Mouse (Mus musculus): ENCODE measurements around the gene Ccer2. TPM values are rescaled to one million over a fixed set of nuclear protein-coding genes. Genes with fewer than 3 reads are reported as not detected.
A peak's percentile ranks its signal among the peaks of the same experiment; 100 is the strongest.

Gene Ccer2
- polyA plus RNA-seq, 1 experiment from 2014 or later: not detected

DNA sequence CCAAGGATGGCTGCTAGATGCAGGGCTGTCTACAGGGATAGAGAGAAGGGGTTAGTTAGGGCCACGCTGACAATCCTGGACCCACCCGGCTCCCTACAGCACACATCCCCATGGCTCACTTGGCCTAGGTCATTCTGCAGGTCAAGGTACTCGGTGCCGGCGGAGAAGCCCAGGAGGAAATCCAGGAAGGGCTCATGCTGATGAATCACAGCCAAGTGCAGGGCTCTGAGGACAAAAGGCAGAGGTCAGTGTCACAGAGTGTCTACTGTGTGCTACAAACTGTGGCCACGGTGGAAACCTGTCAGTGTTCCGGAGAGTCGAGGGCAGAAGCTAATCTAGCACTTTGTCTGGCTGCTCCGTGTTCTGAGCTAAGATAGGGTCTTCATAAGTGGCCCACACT, 5.9 kb downstream of the Ccer2 start:
- Histone ChIP-seq H3K9me3 (replicated peaks) (no peaks in the 10 kb centered on the region), H3K4me1 (peaks cover 13% of the 10 kb centered on the region), H3K4me2 (no peak overlapping the region), H3K27me3 (peaks cover 2% of the 10 kb centered on the region; the same call in 1 of the 2 replicates), H3K9ac (no peak overlapping the region), H3K27ac (no peak overlapping the region), H3K36me3 (peaks cover 44% of the 10 kb centered on the region), H3K4me3 (replicated peaks) (no peak overlapping the region)
- 82% methylated on average over 9 of the region's 9 CpGs for WGBS
- ATAC-seq (replicated peaks; ENCODE audit: low FRiP score): no peak

DNA sequence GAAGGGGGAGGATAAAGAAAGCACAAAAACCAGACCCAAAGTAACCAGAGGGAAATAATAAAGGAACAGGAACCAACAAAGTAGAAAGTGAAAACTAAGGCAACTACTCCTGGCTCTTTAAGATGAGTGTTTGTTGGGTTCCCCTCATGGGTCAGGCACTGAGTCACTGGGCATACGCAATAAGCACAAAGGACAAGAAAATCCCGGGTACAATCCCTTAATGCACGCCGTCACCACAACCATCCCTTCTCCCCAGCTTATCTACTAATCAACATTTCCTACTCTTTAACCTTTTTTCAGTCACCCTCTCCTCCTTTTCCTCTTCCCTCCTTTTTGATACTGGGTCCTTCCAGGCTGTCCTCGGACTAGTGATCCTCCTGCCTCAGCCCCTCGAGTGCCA, 9.2 kb downstream of the Ccer2 start:
- Histone ChIP-seq H3K9me3 (replicated peaks) (no peaks in the 10 kb centered on the region), H3K4me2 (peak overlapping the region; percentile 69), H3K4me3 (replicated peaks) (peak overlapping the region; percentile 84), H3K9ac (no peak overlapping the region), H3K27me3 (no peaks in the 10 kb centered on the region), H3K36me3 (peaks cover 22% of the 10 kb centered on the region), H3K27ac (no peak overlapping the region), H3K4me1 (peaks cover 25% of the 10 kb centered on the region)
- no peak for ATAC-seq (replicated peaks; ENCODE audit: low FRiP score)
- 89% methylated on average over 6 of the region's 6 CpGs for WGBS

DNA sequence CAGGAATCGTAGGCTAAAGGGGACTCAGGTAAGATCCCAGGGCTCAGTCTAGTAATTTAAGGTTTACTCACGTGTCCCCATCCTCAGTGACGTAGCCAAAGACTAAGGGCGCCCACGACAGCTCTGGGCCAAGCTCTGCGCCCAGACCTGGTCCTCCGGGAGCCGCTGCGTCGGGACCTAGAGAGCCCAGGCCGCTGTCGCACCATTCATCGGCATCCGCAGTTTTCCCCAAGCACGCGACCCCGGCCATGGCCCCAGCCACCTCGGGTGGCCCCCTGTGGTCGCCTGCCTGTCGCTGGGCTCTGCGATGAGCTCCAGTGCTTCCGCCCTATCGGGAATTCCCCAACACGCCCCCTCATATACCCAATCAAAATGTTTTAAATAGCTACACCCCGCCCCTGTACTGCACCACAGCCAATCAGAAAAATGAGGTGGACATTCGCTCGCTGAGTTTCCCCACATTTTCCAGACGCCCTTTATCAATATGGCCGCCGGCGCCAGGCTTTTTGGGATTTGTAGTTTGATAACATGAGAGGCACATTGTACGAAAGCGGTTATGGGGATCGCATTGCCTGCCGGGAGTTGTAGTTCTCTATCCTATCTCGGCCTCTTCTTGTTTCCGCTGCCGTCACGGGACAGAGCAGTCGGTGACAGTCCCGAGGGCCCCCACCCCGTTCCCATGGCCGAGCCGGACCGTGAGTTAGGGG, 10.4 kb downstream of the Ccer2 start, which contains the start of gene Sirt2:
Gene Sirt2, plus strand, starts transcription at position 563 of the 707 bp plus-strand sequence.
- peak within 1 kb of the TSS; percentile 69 for H3K9ac ChIP-seq
- H3K4me3 ChIP-seq (replicated peaks): peak within 1 kb of the TSS; percentile 84
- no peaks in the 10 kb centered on the region for H3K27me3 ChIP-seq
- ATAC-seq (replicated peaks; ENCODE audit: low FRiP score): peak; percentile 98
- under 1% methylated on average over 45 of the region's 45 CpGs for WGBS
- H3K4me1 ChIP-seq: peaks cover 25% of the 10 kb centered on the region
- peaks cover 11% of the 10 kb centered on the region for H3K36me3 ChIP-seq
- peak within 1 kb of the TSS; percentile 69 for H3K4me2 ChIP-seq
- no peaks in the 10 kb centered on the region for H3K9me3 ChIP-seq (replicated peaks)
- 0 out of 2 replicates have a peak within 1 kb of the TSS, but pooled peaks have one; percentile 29 for H3K27ac ChIP-seq

DNA sequence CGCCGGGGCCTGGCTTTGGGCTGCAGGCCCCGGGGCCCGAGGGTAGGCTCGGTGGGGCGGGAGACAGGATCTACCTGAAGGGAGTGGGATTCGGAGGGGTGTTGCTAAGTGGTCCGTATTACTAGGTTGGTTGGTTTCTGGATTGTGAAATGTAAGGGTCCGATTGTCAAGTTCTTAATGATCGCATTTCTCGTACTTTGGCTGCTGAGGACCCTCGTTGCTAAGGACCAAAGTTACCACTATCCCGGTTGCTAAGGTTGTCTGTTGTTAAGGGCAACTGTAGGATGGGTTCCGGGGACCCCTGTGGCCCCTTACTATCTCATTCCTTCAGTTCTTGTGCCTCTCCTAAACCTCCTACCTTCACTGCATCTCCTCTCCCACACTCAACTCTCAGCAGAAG, 10.9 kb downstream of the Ccer2 start:
- ATAC-seq (replicated peaks; ENCODE audit: low FRiP score): no peak

DNA sequence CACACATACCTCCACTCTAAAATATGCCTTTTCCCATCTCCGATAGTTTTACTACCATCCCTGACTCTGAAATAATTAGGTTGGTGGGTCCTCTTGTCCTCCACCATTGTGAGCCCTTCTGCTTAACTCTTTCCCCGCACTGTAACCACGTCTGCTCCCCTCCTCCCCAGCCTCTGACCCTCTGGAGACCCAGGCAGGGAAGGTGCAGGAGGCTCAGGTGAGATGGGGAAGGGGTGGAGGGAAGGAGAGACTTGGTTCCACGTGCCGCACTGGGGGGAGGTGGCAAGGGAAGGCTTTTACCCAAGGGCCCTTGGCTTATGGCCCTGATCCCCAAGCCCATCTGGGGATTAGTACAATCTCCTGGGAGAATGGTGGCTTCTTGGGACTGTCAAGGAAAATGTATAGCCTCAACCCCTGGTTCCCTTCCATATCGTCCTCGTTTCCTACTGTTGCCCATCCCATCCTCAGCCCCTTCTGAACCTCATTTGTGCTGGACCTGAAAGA, 11.5 kb downstream of the Ccer2 start, which contains the start of gene Nfkbib:
Gene Nfkbib, minus strand, starts transcription at position 51 of the 504 bp plus-strand sequence.
- Histone ChIP-seq H3K4me3 (replicated peaks) (peak within 1 kb of the TSS; percentile 84), H3K9ac (peak within 1 kb of the TSS; percentile 69), H3K4me2 (peak within 1 kb of the TSS; percentile 69), H3K4me1 (peaks cover 25% of the 10 kb centered on the region), H3K36me3 (peaks cover under 1% of the 10 kb centered on the region; the same call in 1 of the 2 replicates), H3K9me3 (replicated peaks) (no peaks in the 10 kb centered on the region), H3K27ac (0 out of 2 replicates have a peak within 1 kb of the TSS, but pooled peaks have one; percentile 3), H3K27me3 (no peaks in the 10 kb centered on the region)
- no peak for ATAC-seq (replicated peaks; ENCODE audit: low FRiP score)
- WGBS: 67% methylated on average over 7 of the region's 7 CpGs

More for the DNA sequence above, 10.9 kb downstream of the Ccer2 start:
- 6% methylated on average over 14 of the region's 14 CpGs for WGBS
- Histone ChIP-seq H3K36me3 (peaks cover 5% of the 10 kb centered on the region), H3K9ac (peak overlapping the region; percentile 69), H3K4me1 (peaks cover 25% of the 10 kb centered on the region), H3K4me3 (replicated peaks) (peak overlapping the region; percentile 84), H3K9me3 (replicated peaks) (no peaks in the 10 kb centered on the region), H3K4me2 (peak overlapping the region; percentile 64), H3K27ac (0 out of 2 replicates have a peak overlapping the region, but pooled peaks have one; percentile 3), H3K27me3 (no peaks in the 10 kb centered on the region)

DNA sequence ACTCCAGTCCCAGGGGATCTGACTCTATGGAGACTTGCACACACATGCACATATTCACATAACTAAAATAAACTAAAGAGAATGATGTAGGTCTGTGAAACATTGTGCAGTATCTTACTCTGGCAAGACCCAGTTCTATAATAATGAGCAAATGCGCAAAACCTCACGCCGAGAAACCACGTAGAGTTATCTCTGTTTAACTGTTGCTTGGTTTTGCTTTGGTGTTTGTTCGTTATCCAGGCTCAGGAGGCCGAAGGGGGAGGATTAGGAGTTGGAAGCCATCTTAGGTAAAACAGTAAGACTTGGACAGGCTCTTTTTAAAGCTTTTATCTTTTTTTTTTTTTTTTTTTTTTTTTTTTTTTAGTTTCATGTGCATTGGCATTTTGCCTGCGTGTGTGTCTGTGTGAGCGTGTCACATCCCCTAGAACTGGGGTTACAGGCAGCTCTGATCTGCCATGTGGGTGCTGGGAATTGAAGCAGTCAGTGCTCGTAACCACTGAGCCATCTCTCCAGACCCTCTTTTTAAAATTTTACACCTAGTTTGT, 13.5 kb downstream of the Ccer2 start:
- Histone ChIP-seq H3K27ac (no peak overlapping the region), H3K4me1 (peaks cover 31% of the 10 kb centered on the region), H3K27me3 (no peaks in the 10 kb centered on the region), H3K36me3 (no peaks in the 10 kb centered on the region), H3K9ac (no peak overlapping the region), H3K4me2 (no peak overlapping the region), H3K4me3 (replicated peaks) (no peak overlapping the region), H3K9me3 (replicated peaks) (no peaks in the 10 kb centered on the region)
- 92% methylated on average over 9 of the region's 9 CpGs for WGBS
- ATAC-seq (replicated peaks; ENCODE audit: low FRiP score): no peak

DNA sequence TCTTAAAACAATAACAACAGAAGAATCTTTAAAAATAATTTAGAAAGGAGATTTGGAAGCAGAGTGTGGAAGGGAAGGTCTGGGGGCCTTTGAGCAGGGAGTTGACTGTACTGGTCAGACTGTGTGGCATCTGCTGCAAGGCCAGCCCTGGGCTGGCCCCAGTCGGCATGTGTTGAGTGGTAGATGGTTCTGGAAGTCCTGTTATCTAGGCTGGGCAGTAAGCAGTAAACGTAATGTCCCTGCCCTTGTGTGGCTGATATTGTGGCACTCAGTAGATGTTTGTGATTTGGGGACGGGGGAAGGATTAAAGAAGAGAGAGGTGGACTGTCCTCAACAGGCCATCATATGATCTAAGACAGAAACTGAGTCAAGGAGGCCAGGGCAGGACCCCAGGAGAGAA, 14.3 kb downstream of the Ccer2 start:
- Histone ChIP-seq H3K27ac (no peak overlapping the region), H3K4me2 (no peak overlapping the region), H3K4me1 (peaks cover 23% of the 10 kb centered on the region), H3K9me3 (replicated peaks) (no peaks in the 10 kb centered on the region), H3K4me3 (replicated peaks) (no peak overlapping the region), H3K36me3 (no peaks in the 10 kb centered on the region), H3K9ac (no peak overlapping the region), H3K27me3 (no peaks in the 10 kb centered on the region)
- 81% methylated on average over 3 of the region's 3 CpGs for WGBS
- ATAC-seq (replicated peaks; ENCODE audit: low FRiP score): no peak

DNA sequence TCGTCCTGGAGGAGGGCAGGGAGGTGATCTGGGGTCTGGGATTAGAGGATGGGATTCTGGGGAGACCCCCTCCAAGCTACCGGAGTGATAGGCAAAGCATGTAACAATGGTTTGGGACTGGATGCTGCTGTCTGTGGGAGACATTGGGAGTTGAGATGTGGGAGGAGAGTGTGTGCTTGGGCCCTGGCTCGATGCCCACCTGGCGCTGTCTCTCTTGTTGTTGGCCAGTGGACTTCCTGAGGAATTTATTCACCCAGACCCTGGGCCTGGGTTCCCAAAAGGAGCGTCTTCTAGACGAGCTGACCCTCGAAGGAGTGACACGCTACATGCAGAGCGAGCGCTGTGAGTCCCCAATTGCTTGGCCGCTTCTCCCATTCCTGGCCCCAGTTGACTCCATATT, 15.9 kb downstream of the Ccer2 start:
- no peak overlapping the region for H3K4me2 ChIP-seq
- peaks cover 25% of the 10 kb centered on the region for H3K4me1 ChIP-seq
- ATAC-seq (replicated peaks; ENCODE audit: low FRiP score): no peak
- H3K36me3 ChIP-seq: no peaks in the 10 kb centered on the region
- no peaks in the 10 kb centered on the region for H3K27me3 ChIP-seq
- H3K4me3 ChIP-seq (replicated peaks): no peak overlapping the region
- no peaks in the 10 kb centered on the region for H3K9me3 ChIP-seq (replicated peaks)
- 88% methylated on average over 11 of the region's 11 CpGs for WGBS
- H3K9ac ChIP-seq: no peak overlapping the region
- H3K27ac ChIP-seq: no peak overlapping the region

DNA sequence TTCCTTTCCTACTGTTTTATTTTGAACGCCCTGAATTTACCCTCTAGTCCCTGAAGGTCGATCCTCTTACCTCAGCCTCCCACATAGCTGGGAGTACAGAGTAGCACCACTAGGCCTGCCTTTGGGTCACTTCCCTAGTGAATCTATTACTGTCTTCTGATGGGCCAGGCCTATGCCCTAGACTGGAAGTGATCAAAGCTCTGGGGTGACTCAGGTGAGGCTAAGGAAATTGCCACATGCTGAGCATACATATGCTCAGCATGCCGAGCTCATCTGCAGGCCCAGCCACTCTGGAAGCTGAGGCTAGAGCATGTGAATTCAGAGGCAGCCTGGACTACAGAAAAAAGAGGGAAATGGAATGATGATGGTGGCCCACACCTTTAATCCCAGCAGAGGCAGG, 17.2 kb downstream of the Ccer2 start:
- WGBS: 43% methylated on average over 3 of the region's 3 CpGs
- Histone ChIP-seq H3K36me3 (0 out of 2 replicates have a peak, but pooled peaks cover 4% of the 10 kb centered on the region), H3K27ac (no peak overlapping the region), H3K27me3 (no peaks in the 10 kb centered on the region), H3K4me1 (peaks cover 13% of the 10 kb centered on the region; the same call in 1 of the 2 replicates), H3K4me2 (no peak overlapping the region), H3K9ac (no peak overlapping the region), H3K9me3 (replicated peaks) (no peaks in the 10 kb centered on the region), H3K4me3 (replicated peaks) (no peak overlapping the region)
- ATAC-seq (replicated peaks; ENCODE audit: low FRiP score): no peak

DNA sequence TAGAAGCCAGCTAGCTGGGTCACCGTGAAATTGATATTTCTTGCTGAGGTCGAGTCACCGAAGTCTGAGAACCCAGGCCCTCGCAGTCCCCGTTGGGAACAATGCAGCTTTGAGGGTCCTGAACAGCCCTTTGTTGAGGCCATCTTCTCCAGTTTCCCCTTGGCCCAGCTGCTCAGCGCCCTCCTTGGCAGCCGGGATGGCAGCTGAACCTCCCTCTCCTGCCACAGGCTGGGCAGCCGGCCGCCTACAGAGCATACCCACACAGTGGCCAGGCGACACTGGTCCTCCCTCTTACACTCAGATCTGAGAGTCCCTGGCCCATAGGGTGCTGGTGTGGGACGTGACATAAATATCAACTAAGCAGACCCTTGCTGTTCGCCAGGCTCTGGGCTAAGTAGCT, 18.2 kb downstream of the Ccer2 start:
- H3K27me3 ChIP-seq: no peaks in the 10 kb centered on the region
- H3K27ac ChIP-seq: no peak overlapping the region; the same call in 1 of the 2 replicates
- H3K4me2 ChIP-seq: no peak overlapping the region
- no peak overlapping the region for H3K9ac ChIP-seq
- ATAC-seq (replicated peaks; ENCODE audit: low FRiP score): no peak
- H3K9me3 ChIP-seq (replicated peaks): no peaks in the 10 kb centered on the region
- 66% methylated on average over 12 of the region's 12 CpGs for whole genome bisulfite sequencing
- H3K4me3 ChIP-seq (replicated peaks): no peak overlapping the region
- 0 out of 2 replicates have a peak, but pooled peaks cover 4% of the 10 kb centered on the region for H3K36me3 ChIP-seq
- H3K4me1 ChIP-seq: peaks cover 13% of the 10 kb centered on the region; the same call in 1 of the 2 replicates

DNA sequence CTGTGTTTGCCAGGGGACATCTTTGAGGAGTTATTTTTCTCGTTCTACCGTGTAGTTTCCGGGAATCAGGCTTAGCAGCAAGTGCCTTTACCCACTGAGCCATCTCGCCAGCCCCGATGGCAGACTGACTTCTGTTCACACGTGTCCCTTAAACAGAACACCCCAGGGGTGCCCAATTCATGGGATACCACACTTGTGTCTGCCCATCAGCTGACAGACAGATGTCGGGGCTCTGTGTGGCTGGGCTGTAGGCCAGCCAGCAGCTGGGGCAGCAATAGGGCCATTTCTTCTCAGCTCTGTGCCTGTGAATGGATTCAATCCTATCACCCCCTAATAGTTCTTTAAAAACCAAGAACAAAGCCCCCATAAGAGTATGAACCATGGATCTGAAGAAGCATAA, 19.2 kb downstream of the Ccer2 start:
- H3K27ac ChIP-seq: 0 out of 2 replicates have a peak overlapping the region, but pooled peaks have one; percentile 27
- ATAC-seq (replicated peaks; ENCODE audit: low FRiP score): no peak
- H3K4me2 ChIP-seq: no peak overlapping the region
- no peaks in the 10 kb centered on the region for H3K9me3 ChIP-seq (replicated peaks)
- H3K9ac ChIP-seq: no peak overlapping the region
- 0 out of 2 replicates have a peak, but pooled peaks cover 4% of the 10 kb centered on the region for H3K36me3 ChIP-seq
- H3K4me3 ChIP-seq (replicated peaks): no peak overlapping the region
- H3K4me1 ChIP-seq: peaks cover 13% of the 10 kb centered on the region
- WGBS: 88% methylated on average over 7 of the region's 7 CpGs
- no peaks in the 10 kb centered on the region for H3K27me3 ChIP-seq

DNA sequence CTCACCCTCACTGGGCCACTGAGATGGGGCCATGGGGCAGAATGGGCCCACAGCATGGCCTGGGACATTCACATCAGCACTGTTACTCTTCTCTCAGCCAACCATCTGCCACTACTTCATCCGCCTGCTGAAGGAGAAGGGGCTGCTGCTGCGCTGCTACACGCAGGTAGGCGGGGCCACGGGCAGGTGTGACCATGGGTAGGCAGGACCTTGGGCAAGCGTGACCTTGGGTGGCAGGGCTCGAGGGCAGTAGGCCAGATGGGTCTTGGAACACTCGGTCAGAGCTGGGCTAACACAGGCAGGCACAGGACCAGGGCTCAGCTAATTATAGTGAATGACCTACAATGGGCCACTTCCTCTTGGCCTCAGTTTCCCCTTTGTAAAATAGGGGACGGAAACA, 22.9 kb downstream of the Ccer2 start:
- Histone ChIP-seq H3K9ac (no peak overlapping the region), H3K4me3 (replicated peaks) (no peak overlapping the region), H3K27ac (no peak overlapping the region), H3K4me1 (peaks cover 19% of the 10 kb centered on the region), H3K36me3 (peaks cover 16% of the 10 kb centered on the region; the same call in 1 of the 2 replicates), H3K9me3 (replicated peaks) (no peaks in the 10 kb centered on the region), H3K4me2 (no peak overlapping the region), H3K27me3 (no peaks in the 10 kb centered on the region)
- WGBS: 84% methylated on average over 9 of the region's 9 CpGs
- ATAC-seq (replicated peaks; ENCODE audit: low FRiP score): no peak
